Mouse (Mus musculus) adrenal gland, postnatal 36 days (tissue): ENCODE measurements around the gene Gatd1. TPM values are rescaled to one million over a fixed set of nuclear protein-coding genes. Genes with fewer than 3 reads are reported as not detected.
"Not testable (repeated sequence)": the region's sequence is repeated elsewhere in the genome, so short reads cannot be mapped to it uniquely, and the experiment has no call there.

Source experiments
- DNase-seq, 2 experiments: peaks; one replicate each; pipeline ENCODE4 v3.0.0; 2021; ENCODE audit warnings: mixed read lengths in 1 of 2
- long read RNA-seq, 2 experiments: library from polyadenylated mRNA; stranded (forward); transcript quantifications; one replicate each; pipeline ENCODE4 v2.0.0; 2021; ENCODE audit warnings: borderline sequencing depth in 2 of 2
- total RNA-seq, 2 experiments: library from RNA; stranded (reverse); gene quantifications; 2 replicates each; pipeline ENCODE4 v1.2.3; 2021

Gene Gatd1
- 10 to 100 TPM; 24.9 to 46.7 TPM for total RNA-seq
- long read RNA-seq, experiment 1, transcript Gatd1-201 (8 exons, 1,898 nt) = major isoform, 68 of 80 reads
- long read RNA-seq, experiment 1, partial matches to known transcripts = 2 of 80 reads
- long read RNA-seq, experiment 1, other reads (novel, unspliced or antisense) = 9 of 80 reads
- long read RNA-seq, experiment 2, transcript Gatd1-201 (8 exons, 1,898 nt) = major isoform, 18 of 22 reads
- long read RNA-seq, experiment 2, partial matches to known transcripts = 0 of 22 reads
- long read RNA-seq, experiment 2, other reads (novel, unspliced or antisense) = 4 of 22 reads

DNA sequence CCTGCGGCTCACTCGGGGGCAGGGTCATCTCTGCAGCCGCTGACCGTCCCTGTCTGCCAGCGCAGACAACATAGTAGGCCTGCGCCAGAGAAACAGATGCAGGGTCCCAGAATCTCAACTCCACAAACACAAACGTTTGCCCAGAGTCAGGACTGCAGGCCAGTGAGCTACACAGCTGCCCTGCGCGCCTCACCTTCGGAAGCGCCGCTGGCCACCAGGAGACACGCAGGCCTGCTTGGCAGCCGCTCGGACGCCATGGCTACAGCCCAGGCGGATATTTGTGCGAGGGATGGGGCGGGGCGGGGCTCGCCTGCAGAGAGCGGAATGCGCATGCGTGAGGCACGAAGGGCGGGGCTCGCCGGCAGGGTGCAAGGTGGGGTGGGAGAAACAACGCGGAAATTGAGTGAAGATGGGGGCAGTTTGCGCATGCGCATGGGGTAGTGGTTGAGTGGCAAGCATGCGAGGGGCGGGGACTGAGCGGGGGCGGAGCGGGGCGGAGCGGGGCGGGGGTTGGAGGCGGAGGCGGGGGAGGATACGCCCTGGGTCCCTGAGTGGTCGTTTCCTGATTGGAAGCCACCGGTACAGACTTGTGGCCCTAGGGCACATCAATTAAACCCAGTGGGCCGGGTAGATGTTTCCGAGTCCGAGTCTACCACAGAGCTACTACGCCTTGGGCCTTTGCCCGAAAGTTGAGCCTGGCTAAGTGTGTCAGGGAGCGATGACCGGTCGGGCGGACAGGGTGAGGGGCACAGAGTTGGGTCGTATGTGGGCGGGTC, at the start of gene Gatd1:
Gene Gatd1, minus strand, starts transcription at position 328 of the 776 bp plus-strand sequence.
- DNase-seq = peak; percentile 100

DNA sequence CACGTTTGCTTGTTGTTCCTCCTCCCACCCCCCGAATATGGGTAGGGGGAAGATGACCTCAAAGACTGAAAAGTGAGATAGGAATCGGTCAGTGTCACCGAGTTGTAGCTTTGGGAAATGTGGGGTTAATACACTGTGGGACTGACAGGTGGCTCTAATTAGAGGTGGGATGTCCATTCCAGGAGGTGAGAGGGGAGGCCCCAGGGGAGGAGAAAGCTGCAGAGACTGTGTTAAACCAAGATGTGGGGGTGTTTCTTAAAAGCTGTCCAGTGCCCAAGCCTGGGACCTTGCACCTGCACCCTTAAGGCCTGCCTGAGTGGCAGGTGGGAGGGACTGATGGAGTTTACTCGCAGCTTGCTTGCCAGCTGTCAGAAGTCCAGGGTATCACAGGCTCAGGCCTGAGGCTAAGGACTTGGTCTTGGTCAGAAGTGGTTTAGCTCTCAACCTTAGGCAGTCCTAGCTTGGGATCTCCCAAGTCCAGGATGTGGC, 48.4 kb upstream of the Gatd1 start:
- no peak for DNase-seq

DNA sequence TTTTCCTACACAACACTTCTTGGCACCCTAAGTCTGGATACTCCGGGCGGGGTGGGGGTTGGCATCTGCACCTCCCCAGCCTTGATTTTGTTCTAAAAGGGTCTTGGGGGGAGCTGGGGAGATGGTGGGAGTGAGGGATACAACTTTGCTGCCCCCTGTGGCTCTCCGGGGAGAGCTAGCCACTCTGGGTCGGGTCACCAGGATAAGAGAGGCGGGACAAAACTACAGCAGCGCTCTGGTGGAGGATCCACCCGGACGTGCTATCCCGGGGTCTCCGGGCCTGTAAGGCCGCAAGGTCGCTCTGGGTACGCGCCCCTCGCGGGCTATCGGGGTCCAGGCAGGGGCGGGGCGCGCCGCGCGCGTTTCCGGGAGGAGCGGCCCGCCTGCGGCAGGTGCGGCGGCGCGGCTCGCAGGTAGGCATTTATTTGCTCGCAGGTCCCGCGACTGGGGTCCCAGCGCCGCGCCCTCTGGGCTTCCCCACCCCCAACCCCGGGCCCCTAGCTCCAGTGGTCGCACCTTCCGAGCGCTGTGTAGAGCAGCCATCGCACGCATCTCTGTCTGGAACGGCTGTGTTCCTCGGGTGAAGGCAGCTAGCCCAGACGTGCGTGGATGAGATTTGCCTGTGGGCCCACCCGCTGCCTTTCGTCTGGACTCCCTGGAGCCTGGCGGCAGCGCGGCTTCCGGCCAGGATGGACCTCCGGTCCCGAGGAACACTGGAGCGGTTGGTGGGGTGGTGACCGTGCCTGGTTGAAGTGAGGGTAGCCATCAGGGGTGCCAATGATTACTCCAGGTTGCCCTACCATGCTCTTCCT, 47.8 kb upstream of the Gatd1 start:
- peak in 1 of 2 experiments; percentile 61 for DNase-seq

DNA sequence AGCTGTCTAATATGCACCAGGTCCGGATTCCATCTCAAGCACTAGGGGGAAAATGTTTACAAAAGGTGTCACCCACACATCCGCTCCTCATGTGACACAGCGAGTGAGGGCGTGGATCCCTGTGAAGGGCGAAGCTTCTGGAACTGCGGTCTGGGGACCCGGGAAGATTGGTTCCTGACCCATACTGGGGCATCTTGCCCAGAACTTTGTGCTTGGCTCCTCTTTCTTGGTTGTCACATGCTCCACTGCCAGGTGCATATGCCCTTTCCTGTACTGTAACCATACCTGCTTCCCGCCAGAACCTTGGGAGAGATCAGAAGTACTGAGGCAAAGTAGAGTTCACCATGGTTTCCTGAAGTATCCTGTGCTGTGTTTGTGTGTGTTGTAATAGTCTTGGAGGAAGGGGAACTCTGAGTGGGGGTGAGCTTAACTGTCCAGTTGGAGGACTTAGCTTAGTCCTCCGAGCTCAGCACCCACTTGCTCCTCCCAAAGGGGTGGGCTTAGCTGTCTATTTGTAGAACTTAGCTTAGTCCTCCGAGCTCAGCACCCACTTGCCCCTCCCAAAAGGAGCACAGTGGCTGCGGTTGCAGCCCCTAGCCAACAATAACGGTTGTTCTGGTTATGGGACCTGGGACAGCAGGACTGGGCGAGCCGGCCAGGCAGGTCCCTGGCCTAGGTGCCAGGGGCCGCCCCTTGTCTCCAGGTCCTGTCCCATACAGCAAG, 46.6 kb upstream of the Gatd1 start, which contains the start of gene Cracr2b:
Gene Cracr2b, plus strand, starts transcription at position 704 of the 723 bp plus-strand sequence.
- DNase-seq = no peak

DNA sequence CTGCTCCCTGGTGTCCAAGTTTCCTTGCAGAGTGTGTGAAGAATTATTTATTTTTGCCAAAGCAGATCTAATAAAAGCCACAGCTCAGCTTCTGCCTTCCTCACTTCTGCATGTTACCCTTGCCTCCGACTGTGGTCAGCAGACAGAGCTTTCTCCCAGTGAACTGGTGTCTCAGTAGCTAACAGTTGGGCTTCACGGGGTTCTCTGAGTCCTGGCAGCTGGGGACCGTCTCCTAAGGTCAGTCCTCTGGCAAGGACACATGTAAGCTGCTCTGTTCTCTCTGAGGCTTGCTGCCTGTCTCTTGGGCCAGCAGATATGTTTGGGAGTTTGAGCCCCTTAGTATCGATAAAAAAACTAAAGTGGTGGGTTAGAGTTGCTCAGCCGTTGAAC, 46.1 kb upstream of the Gatd1 start:
- no peak for DNase-seq

DNA sequence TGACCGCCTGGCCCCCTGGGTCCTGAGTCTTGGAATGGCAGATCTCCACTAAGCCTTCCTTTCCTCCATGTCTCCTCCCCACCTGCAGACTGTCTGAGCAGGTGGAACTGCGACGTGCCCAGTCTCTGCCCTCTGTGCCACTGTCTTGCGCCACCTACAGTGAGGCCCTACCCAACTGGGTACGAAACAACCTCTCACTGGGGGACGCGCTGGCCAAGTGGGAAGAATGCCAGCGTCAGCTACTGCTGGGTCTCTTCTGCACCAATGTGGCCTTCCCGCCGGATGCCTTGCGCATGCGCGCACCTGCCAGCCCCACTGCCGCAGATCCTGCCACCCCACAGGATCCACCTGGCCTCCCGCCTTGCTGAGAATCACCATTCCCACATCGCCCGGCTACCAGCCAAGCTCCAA, 45.4 kb upstream of the Gatd1 start:
- DNase-seq = no peak

DNA sequence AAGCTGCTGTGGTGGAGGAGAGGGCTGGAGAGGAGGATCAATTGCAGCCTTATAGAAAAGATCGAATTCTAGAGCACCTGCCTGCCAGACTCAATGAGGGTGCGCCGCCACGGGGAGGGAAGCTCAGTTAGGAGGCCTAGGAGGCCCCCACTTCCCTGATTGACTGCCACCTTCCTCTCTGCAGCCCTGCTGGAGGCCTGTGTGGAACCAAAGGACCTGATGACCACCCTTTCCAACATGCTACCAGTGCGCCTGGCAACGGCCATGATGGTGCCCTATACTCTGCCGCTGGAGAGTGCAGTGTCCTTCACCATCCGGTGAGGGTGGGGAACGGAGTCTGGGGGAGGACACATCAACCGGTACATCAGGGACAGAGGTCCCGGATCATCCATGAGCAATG, 44.7 kb upstream of the Gatd1 start:
- DNase-seq = no peak

DNA sequence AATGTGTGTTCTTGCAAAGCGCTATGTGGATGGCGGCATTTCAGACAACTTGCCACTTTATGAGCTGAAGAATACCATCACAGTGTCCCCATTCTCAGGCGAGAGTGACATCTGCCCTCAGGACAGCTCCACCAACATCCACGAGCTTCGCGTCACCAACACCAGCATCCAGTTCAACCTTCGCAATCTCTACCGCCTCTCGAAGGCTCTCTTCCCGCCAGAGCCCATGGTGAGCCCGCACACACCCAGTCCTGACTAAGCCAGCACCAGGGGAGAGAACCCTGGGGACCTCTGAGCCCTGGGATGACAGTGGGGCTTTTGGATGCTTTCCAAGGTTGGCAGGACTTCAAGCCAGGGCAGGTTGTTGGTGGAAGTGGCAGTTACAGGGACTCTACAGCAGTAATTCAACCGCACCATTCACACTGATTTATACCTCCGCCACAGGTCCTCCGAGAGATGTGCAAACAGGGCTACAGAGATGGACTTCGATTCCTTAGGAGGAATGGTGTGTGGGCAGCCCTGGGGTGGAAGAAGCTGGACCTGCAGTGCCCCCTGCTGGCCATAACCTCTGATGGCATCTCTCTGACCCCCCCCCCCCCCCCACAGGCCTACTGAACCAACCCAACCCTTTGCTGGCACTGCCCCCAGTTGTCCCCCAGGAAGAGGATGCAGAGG, 44.2 kb upstream of the Gatd1 start:
- DNase-seq = peak; percentile 68 to 76

DNA sequence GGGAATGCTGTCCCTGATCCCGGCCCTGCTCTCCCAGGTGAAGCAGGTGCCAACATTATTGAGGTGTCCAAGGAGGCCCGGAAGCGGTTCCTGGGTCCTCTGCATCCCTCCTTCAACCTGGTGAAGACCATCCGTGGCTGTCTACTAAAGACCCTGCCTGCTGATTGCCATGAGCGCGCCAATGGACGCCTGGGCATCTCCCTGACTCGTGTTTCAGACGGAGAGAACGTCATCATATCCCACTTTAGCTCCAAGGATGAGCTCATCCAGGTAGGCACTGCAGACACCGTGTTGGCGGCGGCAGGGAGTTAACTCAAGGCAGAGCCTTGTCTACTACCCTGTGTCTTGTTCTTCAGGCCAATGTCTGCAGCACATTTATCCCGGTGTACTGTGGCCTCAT, 43.3 kb upstream of the Gatd1 start:
- DNase-seq = no peak

DNA sequence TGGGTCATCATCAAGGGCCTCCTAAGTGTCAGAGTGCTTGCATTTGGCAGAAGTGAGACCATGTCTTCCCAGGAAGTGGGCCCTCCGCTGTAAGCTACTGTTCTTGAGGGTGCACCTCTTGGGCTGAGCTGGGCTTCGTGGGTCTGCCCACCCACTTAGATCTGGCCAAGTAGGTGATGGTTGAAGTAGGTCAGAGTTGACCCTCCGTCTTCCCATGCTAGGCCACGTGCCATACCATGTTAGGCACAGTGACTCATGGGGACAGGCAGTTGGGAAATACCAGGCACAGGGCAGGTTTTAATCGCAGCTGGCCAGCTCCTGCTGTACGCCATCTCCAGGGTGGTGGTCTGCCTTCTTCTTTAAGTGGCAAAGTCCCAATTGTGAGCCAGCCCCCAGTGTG, 42.8 kb upstream of the Gatd1 start:
- DNase-seq = peak; percentile 79 to 81

DNA sequence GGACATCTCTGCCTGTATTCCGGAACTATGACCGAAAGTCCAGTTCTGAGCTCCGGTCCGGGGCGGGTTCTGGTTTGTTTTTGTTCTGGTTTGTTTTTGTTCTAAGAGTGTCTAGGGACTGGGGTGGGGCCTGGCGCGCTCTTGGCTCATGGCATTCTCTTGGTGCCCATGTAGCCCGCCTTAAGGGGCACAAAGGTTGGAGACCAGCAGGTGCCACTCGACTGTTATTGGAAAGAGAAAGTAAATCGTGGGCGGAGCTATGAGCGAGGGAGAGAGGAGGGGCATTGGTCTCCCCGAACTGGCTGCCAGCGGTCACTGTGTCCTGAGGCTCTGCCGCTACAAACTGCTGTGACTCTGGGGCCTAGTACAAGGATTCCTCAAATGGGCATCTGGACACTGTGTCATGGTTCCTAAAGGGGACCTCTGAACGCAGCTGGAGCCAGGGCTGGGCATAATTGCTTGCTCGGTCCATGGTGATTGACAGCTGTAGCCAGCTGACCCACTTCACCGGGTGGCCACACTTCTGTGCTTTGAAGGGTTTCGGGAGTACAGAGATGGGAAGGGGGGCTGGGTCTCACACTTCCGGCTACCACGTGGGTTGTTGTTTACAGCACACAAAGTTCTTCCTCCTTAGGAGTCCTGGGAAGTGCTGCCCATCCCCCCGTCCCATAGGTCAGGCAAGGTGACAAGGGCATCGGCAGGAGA, 41.8 kb upstream of the Gatd1 start:
- peak; percentile 81 to 86 for DNase-seq

DNA sequence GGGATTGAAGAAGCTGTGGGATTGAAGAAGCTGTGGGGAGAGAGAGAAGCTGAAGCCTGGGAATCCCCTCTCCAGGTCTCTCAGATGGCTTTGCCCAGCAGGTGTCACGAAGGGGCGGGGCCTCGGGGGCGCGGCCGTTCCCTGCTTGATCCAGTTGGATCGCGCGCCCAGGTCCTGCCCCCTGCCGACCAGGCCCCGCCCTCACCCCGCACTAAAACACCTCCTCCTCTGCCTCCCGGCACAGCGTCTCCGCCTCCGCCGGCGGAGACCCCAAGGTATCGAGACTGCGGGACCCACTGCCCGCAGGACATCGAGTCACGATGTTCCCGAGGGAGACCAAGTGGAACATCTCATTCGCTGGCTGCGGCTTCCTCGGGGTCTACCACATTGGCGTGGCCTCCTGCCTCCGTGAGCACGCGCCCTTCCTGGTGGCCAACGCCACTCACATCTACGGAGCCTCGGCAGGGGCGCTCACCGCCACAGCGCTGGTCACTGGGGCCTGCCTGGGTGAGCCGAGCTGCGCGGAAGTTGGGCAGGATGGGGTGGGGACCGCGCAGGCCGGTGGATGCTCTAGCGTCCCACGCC, 41.1 kb upstream of the Gatd1 start, which contains the start of gene Pnpla2:
Gene Pnpla2, plus strand, starts transcription at position 232 of the 585 bp plus-strand sequence.
- peak; percentile 99 to 100 for DNase-seq

DNA sequence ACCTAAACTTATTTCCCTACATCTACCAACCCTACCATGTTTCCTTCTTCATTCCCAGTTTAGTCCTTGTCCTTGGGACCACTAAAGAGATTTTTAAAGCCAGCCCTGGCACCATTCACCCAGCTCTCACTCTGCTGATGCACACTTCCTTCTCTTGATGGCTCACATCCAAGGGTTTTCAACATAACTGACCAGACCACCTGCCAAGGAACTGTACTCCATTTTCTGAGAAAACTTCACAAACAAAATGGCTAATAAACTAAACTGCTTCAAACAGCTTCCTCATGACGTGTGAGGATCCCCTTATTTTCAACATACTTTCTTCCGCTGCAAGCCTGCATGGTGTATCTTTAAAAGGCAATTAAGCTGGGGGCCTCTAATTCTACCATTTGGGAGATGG, 39.7 kb upstream of the Gatd1 start:
- DNase-seq = no peak

DNA sequence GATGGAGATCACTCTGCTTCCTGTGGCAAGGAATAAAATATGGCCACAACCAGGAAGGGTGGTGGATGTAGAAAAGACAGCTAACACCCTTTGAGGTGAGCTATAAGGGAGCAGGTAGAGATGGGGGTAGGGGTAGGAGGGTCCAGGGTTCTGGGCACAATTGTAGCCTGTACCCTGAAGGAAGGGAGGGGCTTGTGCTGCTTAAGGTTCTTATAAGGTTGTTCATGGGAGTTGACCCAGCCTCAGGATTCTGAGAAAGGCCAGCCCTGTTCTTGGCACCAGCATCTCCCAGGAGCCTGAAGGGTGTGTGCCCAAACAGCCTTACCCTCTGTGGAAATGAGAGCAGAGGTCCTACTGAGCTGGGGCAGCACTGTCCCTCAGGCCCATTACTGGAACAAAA, 38.0 kb upstream of the Gatd1 start:
- no peak for DNase-seq

DNA sequence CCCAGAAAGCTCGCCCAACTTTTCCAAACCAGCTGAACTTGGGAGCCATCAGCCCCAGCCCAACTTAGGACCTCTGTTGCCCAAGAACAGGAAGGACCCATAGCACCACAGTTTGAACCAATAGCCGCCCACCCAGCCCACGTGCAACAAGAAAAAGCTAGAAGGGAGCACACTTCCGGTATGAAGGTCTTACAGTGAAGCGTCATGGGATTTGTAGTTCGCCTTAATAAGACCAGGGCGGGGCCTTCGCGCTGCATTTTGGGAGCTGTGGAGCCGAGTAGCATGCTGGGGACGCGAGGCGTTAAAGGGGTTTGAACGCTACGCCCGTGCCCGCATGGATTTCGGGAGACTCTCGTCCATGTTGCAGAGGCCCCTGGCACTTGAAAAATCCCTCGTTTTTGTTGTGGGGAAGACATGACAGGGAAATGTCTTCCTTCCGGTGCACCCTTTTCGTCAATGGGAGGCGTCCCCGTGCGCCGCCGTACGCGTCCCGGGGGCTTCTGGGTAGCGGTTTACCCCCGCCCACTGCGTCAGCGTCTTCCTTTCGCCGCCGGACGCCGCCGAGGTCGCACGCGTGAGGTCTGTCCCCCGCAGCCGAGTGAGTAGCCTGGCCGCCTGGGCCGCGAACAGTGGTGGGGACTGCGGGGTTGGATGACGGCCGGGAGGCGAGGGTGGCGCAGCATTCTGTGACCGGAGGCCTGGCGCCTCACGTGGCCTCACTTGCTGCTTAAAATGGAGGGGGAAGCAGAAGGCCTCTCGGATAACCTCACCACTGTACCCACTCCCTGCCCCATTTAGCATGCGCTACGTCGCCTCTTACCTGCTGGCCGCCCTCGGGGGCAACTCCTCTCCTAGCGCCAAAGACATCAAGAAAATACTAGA, 33.4 kb upstream of the Gatd1 start, which contains the start of gene Rplp2:
Gene Rplp2, plus strand, starts transcription at position 261 of the 882 bp plus-strand sequence.
- DNase-seq = peak; percentile 96 to 97

DNA sequence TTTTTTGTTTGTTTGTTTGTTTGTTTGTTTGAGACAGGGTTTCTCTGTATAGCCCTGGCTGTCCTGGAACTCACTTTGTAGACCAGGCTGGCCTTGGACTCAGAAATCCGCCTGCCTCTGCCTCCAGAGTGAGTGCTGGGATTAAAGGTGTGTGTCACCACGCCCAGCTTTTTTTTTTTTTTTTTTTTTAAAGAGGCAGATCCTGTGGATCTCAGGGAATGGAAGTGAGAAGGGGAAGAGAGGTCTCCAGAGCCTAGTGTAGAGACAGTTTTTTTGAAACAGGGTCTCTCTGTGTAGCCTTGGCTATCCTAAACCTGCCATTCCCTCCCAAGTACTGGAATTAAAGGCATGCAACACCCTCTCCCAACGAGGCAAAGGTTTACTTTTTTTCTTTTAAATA, 32.4 kb upstream of the Gatd1 start:
- DNase-seq = not testable (repeated sequence)

DNA sequence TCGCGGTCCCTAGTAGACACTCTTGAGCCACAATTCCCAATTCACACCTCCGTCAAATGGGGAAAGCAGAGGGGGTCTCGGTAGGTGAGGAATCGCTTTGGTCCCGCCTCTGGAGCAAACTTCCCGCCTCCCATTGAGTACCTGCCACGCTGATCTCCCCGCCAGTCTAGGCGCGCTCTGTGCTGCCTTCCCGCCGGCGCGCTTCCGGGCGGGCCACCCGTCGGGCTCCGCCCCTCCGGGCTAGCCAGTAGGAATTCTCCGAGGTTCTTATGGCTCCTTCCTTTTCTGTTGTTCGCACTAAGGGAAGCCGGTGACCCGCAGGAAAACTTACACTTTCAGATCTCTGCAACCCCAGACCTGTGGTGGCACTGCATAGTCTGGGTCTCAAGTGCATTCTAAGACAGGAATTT, 29.9 kb upstream of the Gatd1 start, which contains the start of gene Pidd1:
Gene Pidd1, minus strand, starts transcription at position 198 of the 410 bp plus-strand sequence.
- peak; percentile 85 to 90 for DNase-seq

DNA sequence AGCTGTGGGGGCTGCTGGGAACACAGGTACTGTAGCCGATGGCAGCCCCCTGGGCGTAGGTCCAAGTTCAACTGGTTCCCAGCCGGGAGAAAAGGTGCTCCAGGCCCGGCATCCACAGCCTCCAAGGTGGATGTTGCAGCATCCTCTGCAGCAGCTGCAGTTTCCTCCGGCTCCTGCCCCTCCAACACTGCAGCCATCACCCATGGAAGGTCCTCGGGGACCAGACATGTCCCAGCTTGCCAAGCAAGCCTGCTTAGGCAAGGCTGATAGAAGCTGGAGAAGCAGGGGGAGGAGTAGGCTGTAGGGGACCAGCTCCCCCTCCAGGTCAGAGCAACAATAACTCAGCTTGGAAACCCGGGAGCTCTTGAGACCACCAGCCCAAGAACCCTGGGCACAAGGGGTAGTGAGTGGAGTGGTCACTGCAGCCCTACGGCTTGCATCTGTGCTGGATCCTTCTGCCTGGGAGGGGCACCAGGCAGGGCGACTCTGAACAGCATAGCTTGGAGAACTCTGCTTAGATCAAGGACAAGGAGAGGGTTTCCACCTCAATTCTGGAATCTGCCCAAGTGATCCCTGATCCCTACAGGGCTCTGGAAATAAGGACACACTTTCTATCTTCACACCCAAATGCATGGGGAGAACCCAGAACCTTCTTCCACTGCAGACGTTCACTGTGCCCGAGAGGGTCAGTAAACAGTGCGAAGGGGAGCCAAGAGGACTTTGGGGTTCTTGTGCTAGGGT, 29.3 kb upstream of the Gatd1 start:
- no peak for DNase-seq
